ENCODE assay signal across 15 mouse cellular contexts in the genomic region with DNA sequence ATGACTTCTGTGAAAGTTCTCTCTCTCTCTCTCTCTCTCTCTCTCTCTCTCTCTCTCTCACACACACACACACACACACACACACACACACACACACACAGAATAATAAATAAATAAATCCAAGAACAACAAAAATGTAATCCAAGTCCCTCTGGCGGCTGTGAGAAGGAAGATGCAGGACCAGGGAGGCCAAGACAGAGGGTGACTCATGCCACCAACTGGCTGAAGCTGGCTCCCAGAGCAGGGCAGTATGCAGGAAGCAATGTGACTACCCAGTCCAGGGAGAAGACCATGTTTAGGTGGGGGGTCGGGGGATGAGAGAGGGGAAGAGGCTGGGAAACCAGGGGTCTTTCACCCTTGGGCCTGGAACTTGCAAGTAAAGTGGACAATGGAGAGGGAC. TPM values are rescaled to one million over a fixed set of nuclear protein-coding genes. Genes with fewer than 3 reads are reported as not detected.
DNase-seq lines count a peak whose midpoint lies in the region; ATAC-seq and TF ChIP-seq lines count a peak whose summit lies in the region.
"Had no signal": no experiment of that assay in that cellular context is flagged by ENCODE, and none has a peak within 500 bp of the region (broad histone marks: within the 10 kb centered on the region; RNA-seq: fewer than 3 reads in every experiment).

No protein-coding gene starts in this region.

- H3K4me2 ChIP-seq in kidney, embryonic 14.5 days (replicated peaks; ENCODE audit: low read depth, low read length): no peak overlapping the region
- no peak overlapping the region for H3K4me2 ChIP-seq in lung, postnatal 0 days (replicated peaks; ENCODE audit: low read depth, low read length)
- H3K4me2 ChIP-seq in hindbrain, embryonic 12.5 days (replicated peaks): no peak overlapping the region

- H3K4me3 ChIP-seq in kidney, embryonic 14.5 days (ENCODE audit: low read length): no peak overlapping the region
- no peak overlapping the region for H3K4me3 ChIP-seq in lung, postnatal 0 days (ENCODE audit: low read depth, low read length)
- no peak overlapping the region for H3K4me3 ChIP-seq in hindbrain, embryonic 12.5 days
- H3K4me3 ChIP-seq: erythroblast, embryonic 14.5 days had no signal

- no peaks in the 10 kb centered on the region for H3K27me3 ChIP-seq in kidney, embryonic 14.5 days (ENCODE audit: control insufficient read depth, insufficient read depth, low read length)
- no peaks in the 10 kb centered on the region for H3K27me3 ChIP-seq in lung, postnatal 0 days (replicated peaks; ENCODE audit: insufficient read depth, low read length)
- peaks cover 23% of the 10 kb centered on the region for H3K27me3 ChIP-seq in hindbrain, embryonic 12.5 days

- no peaks in the 10 kb centered on the region for H3K36me3 ChIP-seq in kidney, embryonic 14.5 days (ENCODE audit: control insufficient read depth, insufficient read depth, low read length)
- no peaks in the 10 kb centered on the region for H3K36me3 ChIP-seq in lung, postnatal 0 days (ENCODE audit: insufficient read depth, low read length)
- no peaks in the 10 kb centered on the region for H3K36me3 ChIP-seq in hindbrain, embryonic 12.5 days

- no peak overlapping the region; the same call in 1 of the 2 replicates for H3K27ac ChIP-seq in kidney, embryonic 14.5 days (ENCODE audit: low read depth, low read length)
- no peak overlapping the region for H3K27ac ChIP-seq in lung, postnatal 0 days (ENCODE audit: low read length)
- no peak overlapping the region for H3K27ac ChIP-seq in hindbrain, embryonic 12.5 days

- no peak for TF ChIP-seq EP300 in lung, postnatal 0 days (IDR thresholded peaks at IDR 0.05)

- ATAC-seq in kidney, embryonic 14.5 days (ENCODE audit: low FRiP score, low TSS enrichment): no peak
- ATAC-seq in lung, postnatal 0 days: peak; percentile 35
- ATAC-seq in hindbrain, embryonic 12.5 days (ENCODE audit: low FRiP score): no peak

- peak; percentile 67 for TF ChIP-seq CTCF in lung, postnatal 0 days (IDR thresholded peaks at IDR 0.05)

- no peak overlapping the region for H3K9ac ChIP-seq in kidney, embryonic 14.5 days (ENCODE audit: low read depth, low read length)
- H3K9ac ChIP-seq in lung, postnatal 0 days (replicated peaks; ENCODE audit: low read depth): no peak overlapping the region
- H3K9ac ChIP-seq in hindbrain, embryonic 12.5 days: no peak overlapping the region; the same call in 1 of the 2 replicates

- DNase-seq in adrenal gland, postnatal 36 days: peak; percentile 44 to 49
- DNase-seq in adrenal gland, postnatal 25 days: no peak
- DNase-seq in kidney, postnatal 10 days: peak; percentile 53
- DNase-seq in MN1 (ENCODE audit: low spot score): peak; percentile 58
- DNase-seq in lung, postnatal 0 days (ENCODE audit: low spot score): peak; percentile 75
- no peak for DNase-seq in retina, postnatal 1 day
- DNase-seq: heart, postnatal 14 days; layer of hippocampus, postnatal 36 days; right cerebral cortex, postnatal 14 days had no signal

- 60% methylated on average over 2 of the region's 2 CpGs for WGBS in kidney, embryonic 14.5 days
- WGBS in lung, postnatal 0 days: 55% methylated on average over 2 of the region's 2 CpGs
- WGBS in hindbrain, embryonic 12.5 days: 82% methylated on average over 2 of the region's 2 CpGs

- H3K4me1 ChIP-seq in kidney, embryonic 14.5 days (ENCODE audit: control insufficient read depth, insufficient read depth, low read length): peaks cover 27% of the 10 kb centered on the region; the same call in 1 of the 2 replicates
- H3K4me1 ChIP-seq in lung, postnatal 0 days (ENCODE audit: insufficient read depth, low read depth, low read length): peaks cover 13% of the 10 kb centered on the region; the same call in 1 of the 2 replicates
- peaks cover 20% of the 10 kb centered on the region for H3K4me1 ChIP-seq in hindbrain, embryonic 12.5 days

- H3K9me3 ChIP-seq in kidney, embryonic 14.5 days (ENCODE audit: control insufficient read depth, low read length): no peaks in the 10 kb centered on the region
- H3K9me3 ChIP-seq in lung, postnatal 0 days (ENCODE audit: low read length): no peaks in the 10 kb centered on the region
- H3K9me3 ChIP-seq in hindbrain, embryonic 12.5 days (replicated peaks): no peaks in the 10 kb centered on the region

RNA-seq across cellular contexts. Expression of a gene that starts 1.4 kb away (rescaled TPM):
- 1 to 10 TPM in 1 of 2 experiments, under 1 TPM in 1; 0.66 to 1.4 TPM for total RNA-seq in adrenal gland, postnatal 36 days (2021)
- 0.43 and 1.7 TPM in 2 replicates for total RNA-seq in adrenal gland, postnatal 25 days (2021)
- 26.6 and 40.4 TPM in 2 replicates for polyA plus RNA-seq in kidney, embryonic 14.5 days (2014; fragmentation: Nextera tagmentation; extraction: Ambion mirVana)
- polyA plus RNA-seq in lung, postnatal 0 days (2015; fragmentation: Nextera tagmentation; extraction: Ambion mirVana): 16.6 and 20.0 TPM in 2 replicates
- 13.8 and 14.9 TPM in 2 replicates for polyA plus RNA-seq in hindbrain, embryonic 12.5 days (2016; fragmentation: Nextera tagmentation; extraction: Ambion mirVana)
- polyA plus RNA-seq: erythroblast, embryonic 14.5 days had no signal

RNA-seq across cellular contexts. Expression of a gene that starts 42.1 kb away (rescaled TPM):
- total RNA-seq in adrenal gland, postnatal 36 days (2021): 1 to 10 TPM; 8.0 to 9.6 TPM
- 6.9 and 11.1 TPM in 2 replicates for total RNA-seq in adrenal gland, postnatal 25 days (2021)
- polyA plus RNA-seq in kidney, embryonic 14.5 days (2014; fragmentation: Nextera tagmentation; extraction: Ambion mirVana): 18.5 and 18.7 TPM in 2 replicates
- polyA plus RNA-seq in lung, postnatal 0 days (2015; fragmentation: Nextera tagmentation; extraction: Ambion mirVana): 9.1 and 10.4 TPM in 2 replicates
- 33.7 and 35.6 TPM in 2 replicates for polyA plus RNA-seq in hindbrain, embryonic 12.5 days (2016; fragmentation: Nextera tagmentation; extraction: Ambion mirVana)
- total RNA-seq: common myeloid progenitor, adult 5-6 weeks had no signal

RNA-seq across cellular contexts. Expression of a gene that starts 51.1 kb away (rescaled TPM):
- total RNA-seq in adrenal gland, postnatal 36 days (2021): 1 to 10 TPM; 1.7 to 2.3 TPM
- total RNA-seq in adrenal gland, postnatal 25 days (2021): 1.1 and 3.0 TPM in 2 replicates
- polyA plus RNA-seq in kidney, embryonic 14.5 days (2014; fragmentation: Nextera tagmentation; extraction: Ambion mirVana): 2.4 and 3.2 TPM in 2 replicates
- polyA plus RNA-seq in lung, postnatal 0 days (2015; fragmentation: Nextera tagmentation; extraction: Ambion mirVana): 0.57 and 0.64 TPM in 2 replicates
- 1.4 and 1.9 TPM in 2 replicates for polyA plus RNA-seq in hindbrain, embryonic 12.5 days (2016; fragmentation: Nextera tagmentation; extraction: Ambion mirVana)
- total RNA-seq: common myeloid progenitor, adult 5-6 weeks; monocyte, adult 5-6 weeks; neutrophil, adult 5-6 weeks had no signal
- polyA plus RNA-seq: erythroblast, embryonic 14.5 days had no signal

Comparison
In these comparisons a context has a peak if more than half of its experiments do, and no peak if none do; other contexts are left out.
1. DNase-seq: peak in adrenal gland, postnatal 36 days (2 of 2), kidney, postnatal 10 days (single experiment), MN1 (single experiment) and lung, postnatal 0 days (single experiment); none in adrenal gland, postnatal 25 days (single experiment) and retina, postnatal 1 day (single experiment).